Mouse (Mus musculus): Measurements from ENCODE around the gene Fstl4.
A peak's percentile ranks its signal among the peaks of the same experiment; 100 is the strongest.

Gene Fstl4

GRCm38 (mm10) chr11:53019509-53019908, 255.1 kb downstream of the Fstl4 start:
- no peak for DNase-seq (ENCODE audit: low spot score in 2 of 2)

- no peak for DNase-seq (ENCODE audit: low spot score in 2 of 2)
These were observed 260.0 kb downstream of the Fstl4 start for GRCm38 (mm10) chr11:53024403-53024802.

GRCm38 (mm10) chr11:53025686-53026085, 261.3 kb downstream of the Fstl4 start:
- DNase-seq (ENCODE audit: low spot score in 2 of 2), result no peak

GRCm38 (mm10) chr11:53028421-53029168, 264.2 kb downstream of the Fstl4 start:
- DNase-seq (ENCODE audit: low spot score in 2 of 2), result no peak

- no peak for DNase-seq (ENCODE audit: low spot score in 2 of 2)
These were observed 267.3 kb downstream of the Fstl4 start for GRCm38 (mm10) chr11:53031777-53032176.

GRCm38 (mm10) chr11:53032336-53032735, 267.9 kb downstream of the Fstl4 start:
- DNase-seq (ENCODE audit: low spot score in 2 of 2), result peak; percentile 51 to 78

- DNase-seq (ENCODE audit: low spot score in 2 of 2), result no peak
These were observed 271.0 kb downstream of the Fstl4 start for GRCm38 (mm10) chr11:53035414-53035813.

GRCm38 (mm10) chr11:53046850-53047249, 282.4 kb downstream of the Fstl4 start:
- DNase-seq (ENCODE audit: low spot score in 2 of 2), result no peak

GRCm38 (mm10) chr11:53054151-53054550, 289.7 kb downstream of the Fstl4 start:
- DNase-seq (ENCODE audit: low spot score in 2 of 2), result no peak

- no peak for DNase-seq (ENCODE audit: low spot score in 2 of 2)
These were observed 291.5 kb downstream of the Fstl4 start for GRCm38 (mm10) chr11:53055896-53056295.

- DNase-seq (ENCODE audit: low spot score in 2 of 2), result no peak
These were observed 292.3 kb downstream of the Fstl4 start for GRCm38 (mm10) chr11:53056781-53057180.

GRCm38 (mm10) chr11:53057821-53058553, 293.6 kb downstream of the Fstl4 start:
- DNase-seq (ENCODE audit: low spot score in 2 of 2), result no peak

- DNase-seq (ENCODE audit: low spot score in 2 of 2), result no peak
These were observed 294.1 kb downstream of the Fstl4 start for GRCm38 (mm10) chr11:53058557-53058956.

GRCm38 (mm10) chr11:53067699-53068478, 303.5 kb downstream of the Fstl4 start:
- no peak for DNase-seq (ENCODE audit: low spot score in 2 of 2)

GRCm38 (mm10) chr11:53068479-53069065, 304.1 kb downstream of the Fstl4 start:
- no peak for DNase-seq (ENCODE audit: low spot score in 2 of 2)

GRCm38 (mm10) chr11:53069751-53070150, 305.3 kb downstream of the Fstl4 start:
- DNase-seq (ENCODE audit: low spot score in 2 of 2), result no peak

- no peak for DNase-seq (ENCODE audit: low spot score in 2 of 2)
These were observed 307.2 kb downstream of the Fstl4 start for GRCm38 (mm10) chr11:53071602-53072001.

GRCm38 (mm10) chr11:53077641-53078040, 313.2 kb downstream of the Fstl4 start:
- DNase-seq (ENCODE audit: low spot score in 2 of 2), result no peak

- DNase-seq (ENCODE audit: low spot score in 2 of 2), result no peak
These were observed 314.2 kb downstream of the Fstl4 start for GRCm38 (mm10) chr11:53078419-53079334.

- no peak for DNase-seq (ENCODE audit: low spot score in 2 of 2)
These were observed 316.9 kb downstream of the Fstl4 start for GRCm38 (mm10) chr11:53081310-53081709.

GRCm38 (mm10) chr11:53085367-53085766, 320.9 kb downstream of the Fstl4 start:
- DNase-seq (ENCODE audit: low spot score in 2 of 2), result no peak

All from frontal cortex, postnatal 14 days (tissue).